Mouse (Mus musculus): ENCODE measurements around the gene Vmn1r13. TPM values are rescaled to one million over a fixed set of nuclear protein-coding genes. Genes with fewer than 3 reads are reported as not detected.
"Not testable (repeated sequence)": the region's sequence is repeated elsewhere in the genome, so short reads cannot be mapped to it uniquely, and the experiment has no call there.

Gene Vmn1r13
- not detected for total RNA-seq (2021)

DNA sequence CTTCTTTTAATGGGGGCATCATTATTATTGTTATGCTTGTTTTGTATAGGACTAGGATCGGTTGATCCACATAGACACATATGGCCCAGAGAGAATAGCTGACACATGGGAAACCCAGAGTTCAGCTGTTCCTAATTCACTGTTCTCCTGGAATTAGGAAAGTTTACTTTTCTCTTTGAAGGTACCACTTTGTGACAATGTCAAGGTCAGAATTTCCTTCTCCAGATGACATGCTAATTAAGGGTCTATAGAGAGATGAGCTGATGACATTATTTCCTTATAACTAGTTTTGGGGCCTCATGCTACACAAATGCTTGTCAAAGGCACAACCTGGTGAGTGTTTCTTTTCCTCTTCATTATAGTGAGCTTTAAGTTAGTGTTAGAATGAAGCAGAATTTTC lies at the start of gene Vmn1r13:
TSS of gene Vmn1r13 (plus strand) at position 301 of the 400 bp plus-strand sequence.
- DNase-seq; intact Hi-C loops (cut with DNase I): not testable (repeated sequence)

DNA sequence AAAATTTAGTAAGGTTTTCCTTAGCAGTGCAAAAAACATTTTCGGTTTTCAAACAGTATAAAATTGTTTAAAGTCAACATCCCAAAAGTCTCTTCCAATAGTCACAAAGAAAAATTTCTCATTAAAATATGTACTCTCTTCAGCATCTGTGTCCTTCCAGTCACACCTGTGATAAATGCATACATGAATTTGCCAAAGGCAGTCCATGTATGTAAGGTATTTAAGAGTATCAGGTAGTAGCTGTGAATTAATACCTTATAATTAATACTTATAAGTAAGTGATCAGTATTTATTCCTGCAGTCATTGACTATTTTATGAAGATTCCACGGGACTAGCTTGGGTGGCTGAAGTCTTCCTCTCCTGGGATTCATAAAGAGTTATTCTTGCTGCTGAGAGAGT lies 46.5 kb upstream of the Vmn1r13 start, which contains the start of gene Vmn1r12:
TSS of gene Vmn1r12 (plus strand) at position 301 of the 400 bp plus-strand sequence.
- no peak for DNase-seq
- intact Hi-C loops (cut with DNase I) = no loop called here

DNA sequence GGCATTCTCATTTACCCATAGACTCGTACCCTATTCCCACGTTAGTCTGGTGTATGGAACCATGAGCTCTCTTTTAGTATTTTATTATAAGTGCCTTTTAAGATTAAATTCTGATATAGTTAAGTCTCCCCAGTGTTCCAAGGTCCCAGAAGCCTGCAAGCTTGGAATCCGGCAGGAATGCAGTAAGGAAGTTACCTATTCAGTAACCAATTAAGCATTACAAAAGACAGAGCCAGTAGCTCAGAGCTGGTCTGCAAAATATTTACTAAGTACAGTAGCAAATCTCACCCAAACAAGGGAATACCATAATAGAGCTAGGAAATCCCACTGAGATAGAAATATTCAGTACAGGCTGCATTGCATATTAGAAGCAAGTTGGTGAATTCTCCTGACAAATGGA lies 13.1 kb upstream of the Vmn1r13 start:
- DNase-seq; intact Hi-C loops (cut with DNase I): not testable (repeated sequence)

DNA sequence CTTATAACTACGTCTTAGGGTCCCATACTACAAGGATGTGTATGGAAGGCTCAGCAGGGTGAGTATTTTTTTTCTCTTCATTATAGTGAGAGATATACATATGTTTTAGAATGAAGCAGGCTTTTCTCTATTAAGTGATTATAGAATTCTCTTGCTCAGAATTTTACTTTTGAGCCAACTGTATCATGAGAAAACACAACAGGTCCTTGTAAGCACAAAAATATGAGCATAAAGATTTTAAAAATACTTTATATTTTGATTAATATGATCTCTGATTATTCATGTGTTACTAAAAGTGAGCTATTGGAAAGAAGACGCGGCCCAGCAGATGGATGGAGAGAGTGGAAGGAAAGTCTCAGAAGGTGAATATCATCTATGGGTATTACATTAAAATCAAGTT lies 28.3 kb downstream of the Vmn1r13 start, which contains the start of gene Vmn1r14:
TSS of gene Vmn1r14 (plus strand) at position 301 of the 400 bp plus-strand sequence.
- no peak for DNase-seq
- intact Hi-C loops (cut with DNase I) = no loop called here

DNA sequence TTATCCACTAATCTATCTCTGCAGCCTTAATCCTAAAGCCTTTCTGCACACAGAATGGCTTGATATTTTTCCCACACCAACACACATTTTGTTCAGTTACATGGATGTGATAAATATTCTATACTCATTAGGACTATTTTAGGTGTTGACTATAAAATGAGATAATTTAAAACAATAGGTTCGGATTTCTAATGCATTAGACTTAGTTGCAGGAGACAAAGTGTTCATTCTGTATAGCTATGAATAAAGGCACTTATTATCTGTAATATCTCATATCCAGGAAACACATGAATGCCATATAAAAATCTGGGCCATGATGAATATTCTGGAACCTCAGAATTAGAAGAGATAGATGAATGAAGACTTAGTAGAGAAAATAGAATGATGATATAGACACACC lies 54.6 kb downstream of the Vmn1r13 start, which contains the start of gene Vmn1r15:
TSS of gene Vmn1r15 (plus strand) at position 301 of the 400 bp plus-strand sequence.
- no peak for DNase-seq
- intact Hi-C loops (cut with DNase I) = no loop called here

DNA sequence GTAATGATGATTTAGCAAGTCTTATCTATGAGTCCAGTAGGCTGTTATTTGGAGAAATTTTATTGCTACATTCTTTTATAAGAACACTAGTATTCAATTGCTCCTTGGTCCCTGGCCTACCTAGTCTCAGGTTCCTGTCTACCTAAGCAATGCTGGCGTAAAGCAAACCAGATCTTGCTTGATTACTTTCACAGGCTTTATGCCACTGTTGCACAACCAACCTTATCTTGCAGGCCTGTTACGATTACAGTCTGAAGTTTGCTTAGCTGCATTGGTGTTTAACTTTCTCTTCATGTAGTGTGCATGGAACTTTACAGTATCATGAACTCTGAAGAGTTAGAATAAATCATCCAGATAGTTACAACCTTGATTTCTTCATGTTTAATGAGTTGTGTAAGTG lies 57.9 kb downstream of the Vmn1r13 start:
- DNase-seq = no peak
- intact Hi-C loops (cut with DNase I) = no loop called here

Other genes with a start within 250 kb of the Vmn1r13 start
- not detected for gene Vmn1r5, start 233.0 kb upstream of the Vmn1r13 start, total RNA-seq (2021)
- gene Vmn1r6, start 206.0 kb upstream of the Vmn1r13 start, total RNA-seq (2021) = not detected
- not detected for gene Vmn1r7, start 178.0 kb upstream of the Vmn1r13 start, total RNA-seq (2021)
- gene Vmn1r8, start 171.0 kb upstream of the Vmn1r13 start, total RNA-seq (2021) = not detected
- gene Vmn1r9, start 136.5 kb upstream of the Vmn1r13 start, total RNA-seq (2021) = not detected
- gene Vmn1r10, start 93.8 kb upstream of the Vmn1r13 start, total RNA-seq (2021) = not detected
- gene Vmn1r11, start 69.8 kb upstream of the Vmn1r13 start, total RNA-seq (2021) = not detected
- gene Vmn1r12, start 46.4 kb upstream of the Vmn1r13 start, total RNA-seq (2021) = not detected
- gene Vmn1r14, start 28.4 kb downstream of the Vmn1r13 start, total RNA-seq (2021) = not detected
- gene Vmn1r15, start 54.7 kb downstream of the Vmn1r13 start, total RNA-seq (2021) = not detected
- gene Vmn1r16, start 126.2 kb downstream of the Vmn1r13 start, total RNA-seq (2021) = not detected
- not detected for gene Vmn1r17, start 160.4 kb downstream of the Vmn1r13 start, total RNA-seq (2021)
- gene Vmn1r18, start 192.5 kb downstream of the Vmn1r13 start, total RNA-seq (2021) = not detected
- not detected for gene Vmn1r19, start 200.5 kb downstream of the Vmn1r13 start, total RNA-seq (2021)
- gene Vmn1r20, start 225.6 kb downstream of the Vmn1r13 start, total RNA-seq (2021) = not detected

All from heart, postnatal 10 days (tissue).